Mouse (Mus musculus) neutrophil, adult 83 days (primary cell): ENCODE measurements around the gene Hamp. TPM values are rescaled to one million over a fixed set of nuclear protein-coding genes. Genes with fewer than 3 reads are reported as not detected.

ENCODE experiments used
- total RNA-seq, 2 experiments: library from RNA; stranded (reverse); gene quantifications; one replicate each; pipeline ENCODE4 v1.2.4; 2023

Gene Hamp
- not detected for total RNA-seq

DNA sequence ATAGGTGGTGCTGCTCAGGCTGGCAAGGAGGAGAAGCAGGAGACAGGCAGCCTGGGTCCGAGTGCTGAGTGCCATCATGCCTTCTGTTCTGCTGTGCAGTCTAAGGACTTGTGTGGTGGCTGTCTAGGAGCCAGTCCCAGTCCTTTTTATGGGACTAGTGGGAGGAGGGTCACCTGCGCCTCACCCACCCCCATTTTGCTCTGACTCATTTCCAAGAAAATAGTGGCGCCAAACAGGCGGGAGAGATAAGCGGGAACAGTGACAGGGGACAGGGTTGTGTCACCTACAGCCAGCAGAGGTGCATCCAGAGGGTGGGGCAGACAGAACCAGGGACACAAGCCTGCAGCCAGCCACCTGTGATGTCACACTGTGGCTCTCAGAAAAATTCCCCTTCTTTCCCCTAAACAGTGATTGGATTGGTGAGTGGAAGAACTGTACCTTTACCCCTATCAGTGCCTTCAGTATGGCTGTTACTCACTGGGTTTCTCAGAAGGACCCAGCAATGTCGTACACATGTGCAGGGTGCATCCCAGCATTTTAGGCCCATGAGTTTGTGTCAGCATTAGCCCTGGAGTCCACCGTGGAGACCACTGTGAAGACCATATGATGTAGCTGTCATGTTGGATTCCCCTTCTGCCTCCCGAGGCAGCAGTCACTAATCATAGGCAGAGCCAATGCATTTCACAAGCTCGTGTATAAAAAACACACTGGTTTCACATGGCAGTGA is at the start of gene Hamp:
Gene Hamp, minus strand, starts transcription at position 124 of the 727 bp plus-strand sequence.

DNA sequence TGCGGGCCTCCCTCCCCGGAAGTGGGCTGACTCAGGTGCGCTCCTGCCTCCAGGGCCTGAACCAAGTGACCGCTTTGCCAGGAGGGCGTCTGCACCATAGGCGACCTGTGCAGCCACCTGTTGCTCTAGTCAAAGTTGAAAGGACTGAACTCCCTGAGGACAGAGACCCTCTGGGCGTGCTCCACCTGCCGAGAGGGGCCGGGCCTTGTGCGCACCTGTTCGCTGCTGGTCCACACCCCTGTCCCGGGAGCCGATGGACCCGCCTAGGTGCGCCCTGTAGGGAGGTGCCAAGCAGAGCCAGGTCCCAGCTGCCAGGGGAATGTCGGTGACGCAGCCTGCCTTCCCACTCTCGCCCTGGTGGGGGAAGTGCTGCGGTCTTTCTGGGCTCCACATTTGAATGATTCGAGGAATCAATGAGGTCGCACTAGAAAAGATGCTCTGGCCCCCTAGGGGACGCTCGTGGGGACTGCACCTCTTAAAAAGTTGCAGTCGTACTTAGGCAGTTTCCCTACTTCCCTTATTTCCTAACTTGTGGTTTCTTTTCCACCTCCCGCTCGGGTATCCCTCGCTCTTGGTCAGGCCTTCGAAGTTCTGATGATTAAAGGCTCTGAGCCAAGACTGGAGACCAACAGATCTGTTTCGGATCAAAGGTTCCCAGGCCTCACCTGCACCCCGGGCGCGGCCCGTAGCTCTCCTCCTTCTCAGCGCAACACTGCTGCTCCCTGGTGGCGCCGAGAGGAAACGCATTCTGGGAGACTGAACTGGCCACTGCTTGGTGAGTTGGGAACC is 29.9 kb upstream of the Hamp start, which contains the start of gene Fam187b:
Gene Fam187b, plus strand, starts transcription at position 290 of the 789 bp plus-strand sequence.

GRCm38 (mm10) chr7:30973251-30973500 is 29.3 kb upstream of the Hamp start, which contains the start of gene Lsr:
Gene Lsr, minus strand, starts transcription at chr7:30973464.

GRCm38 (mm10) chr7:30956756-30957366 is 13.0 kb upstream of the Hamp start, which contains the start of gene Usf2:
Gene Usf2, minus strand, starts transcription at chr7:30956803.

DNA sequence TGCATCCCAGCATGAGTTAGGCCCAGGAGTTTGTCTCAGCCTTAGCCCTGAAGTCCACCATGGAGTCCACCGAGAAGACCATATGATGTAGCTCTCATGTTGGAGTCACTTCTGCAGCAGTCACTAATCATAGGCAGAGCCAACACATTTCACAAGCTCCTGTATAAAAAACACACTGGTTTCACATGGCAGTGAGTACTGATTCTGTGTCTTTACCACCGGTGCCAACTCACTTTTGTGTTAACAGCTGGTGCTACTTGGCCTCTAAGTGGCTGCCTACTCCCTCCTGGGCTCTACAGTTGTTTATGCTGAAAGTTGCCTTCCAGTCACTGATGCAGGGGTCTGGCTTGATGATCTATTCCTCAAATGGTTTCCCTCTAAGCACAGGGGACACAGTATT is 19.3 kb downstream of the Hamp start, which contains the start of gene Hamp2:
Gene Hamp2, minus strand, starts transcription at position 101 of the 400 bp plus-strand sequence.

DNA sequence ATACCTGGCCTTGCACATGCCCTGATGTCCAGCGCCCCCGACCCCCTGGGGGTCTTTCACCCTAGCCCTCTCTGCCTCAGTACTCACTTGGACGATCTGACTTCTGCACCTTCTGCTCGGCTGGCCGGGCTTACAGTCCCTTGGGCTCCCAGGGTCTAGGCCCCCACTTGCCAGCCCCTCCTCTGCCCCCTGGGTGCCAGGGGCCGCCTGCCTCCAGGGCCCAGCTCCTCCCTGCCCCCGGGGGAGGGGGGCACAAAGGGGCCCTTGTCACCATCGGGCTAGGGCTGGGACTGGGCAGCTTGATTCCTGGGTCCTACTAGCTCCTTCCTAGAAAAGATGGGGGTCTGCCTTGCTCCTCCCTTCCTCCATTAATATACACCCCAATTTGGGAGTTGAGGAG is 29.1 kb downstream of the Hamp start, which contains the start of gene Mag:
Gene Mag, minus strand, starts transcription at position 142 of the 400 bp plus-strand sequence.

Other genes with a start within 250 kb of the Hamp start
- gene 2200002J24Rik, start 245.1 kb downstream of the Hamp start, total RNA-seq, result not detected
- under 1 TPM in 1 of 2 experiments, not detected in 1; 0.99 TPM for gene Atp4a, start 231.8 kb downstream of the Hamp start, total RNA-seq
- 10 to 100 TPM; 35.2 to 35.7 TPM for gene Tmem147, start 214.5 kb downstream of the Hamp start, total RNA-seq
- not detected for gene Gapdhs, start 200.4 kb downstream of the Hamp start, total RNA-seq
- gene Sbsn, start 192.6 kb downstream of the Hamp start, total RNA-seq, result 1 to 10 TPM; 1.3 to 2.7 TPM
- gene Dmkn, start 180.3 kb downstream of the Hamp start, total RNA-seq, result 1 to 10 TPM; 2.8 to 4.5 TPM
- gene Krtdap, start 156.1 kb downstream of the Hamp start, total RNA-seq, result not detected
- gene Ffar2, start 120.3 kb downstream of the Hamp start, total RNA-seq, result 10 to 100 TPM; 41.2 to 51.1 TPM
- gene Ffar3, start 87.9 kb downstream of the Hamp start, total RNA-seq, result not detected
- not detected for gene Ffar1, start 82.5 kb downstream of the Hamp start, total RNA-seq
- 1 to 10 TPM; 2.2 to 3.4 TPM for gene Cd22, start 63.7 kb downstream of the Hamp start, total RNA-seq
- 1 to 10 TPM; 1.3 to 1.6 TPM for gene Mag, start 29.2 kb downstream of the Hamp start, total RNA-seq
- gene Hamp2, start 19.4 kb downstream of the Hamp start, total RNA-seq, result not detected
- gene Usf2, start 12.8 kb upstream of the Hamp start, total RNA-seq, result 100 to 1,000 TPM; 119 to 124 TPM
- gene Lsr, start 29.4 kb upstream of the Hamp start, total RNA-seq, result 1 to 10 TPM; 2.5 to 3.2 TPM
- under 1 TPM; 0.46 to 0.72 TPM for gene Fam187b, start 29.8 kb upstream of the Hamp start, total RNA-seq
- 100 to 1,000 TPM; 644 to 721 TPM for gene Fxyd5, start 98.4 kb upstream of the Hamp start, total RNA-seq
- gene Fxyd7, start 107.4 kb upstream of the Hamp start, total RNA-seq, result not detected
- gene Fxyd1, start 113.2 kb upstream of the Hamp start, total RNA-seq, result not detected
- not detected for gene Lgi4, start 115.3 kb upstream of the Hamp start, total RNA-seq
- gene Fxyd3, start 132.7 kb upstream of the Hamp start, total RNA-seq, result not detected
- gene Hpn, start 171.3 kb upstream of the Hamp start, total RNA-seq, result 1 to 10 TPM; 2.6 to 3.3 TPM
- gene Scn1b, start 183.0 kb upstream of the Hamp start, total RNA-seq, result 1 to 10 TPM; 4.1 to 5.5 TPM
- gene Gramd1a, start 211.9 kb upstream of the Hamp start, total RNA-seq, result 100 to 1,000 TPM in 1 of 2 experiments, 10 to 100 TPM in 1; 91.2 to 105 TPM